In genomic region chr16:45743591-45744144, GRCm38 (mm10) we compare ENCODE assay signal across 8 mouse cellular contexts. TPM values are rescaled to one million over a fixed set of nuclear protein-coding genes. Genes with fewer than 3 reads are reported as not detected.
A peak's percentile ranks its signal among the peaks of the same experiment; 100 is the strongest.
DNase-seq lines count a peak whose midpoint lies in the region; ATAC-seq and TF ChIP-seq lines count a peak whose summit lies in the region.

No protein-coding gene starts in this region.

- peak overlapping the region; percentile 67 for H3K4me2 ChIP-seq in embryonic facial prominence, embryonic 15.5 days (replicated peaks)
- H3K4me2 ChIP-seq in limb, embryonic 15.5 days = peak overlapping the region; percentile 63; the same call in 1 of the 2 replicates

- no peak overlapping the region for H3K4me3 ChIP-seq in heart, adult 2 months
- peak overlapping the region; percentile 86; the same call in 1 of the 2 replicates for H3K4me3 ChIP-seq in embryonic facial prominence, embryonic 15.5 days (replicated peaks)
- peak overlapping the region; percentile 80; the same call in 1 of the 2 replicates for H3K4me3 ChIP-seq in limb, embryonic 15.5 days

- ATAC-seq in embryonic facial prominence, embryonic 15.5 days (ENCODE audit: insufficient number of reproducible peaks, low FRiP score, low TSS enrichment, low read depth) = no peak
- ATAC-seq in limb, embryonic 15.5 days (ENCODE audit: insufficient number of reproducible peaks, low FRiP score, low TSS enrichment, low read depth) = no peak

- no peaks in the 10 kb centered on the region; the same call in 1 of the 2 replicates for H3K4me1 ChIP-seq in heart, adult 2 months (ENCODE audit: control insufficient read depth, insufficient read depth, low read length)
- peaks cover 14% of the 10 kb centered on the region for H3K4me1 ChIP-seq in embryonic facial prominence, embryonic 15.5 days
- H3K4me1 ChIP-seq in limb, embryonic 15.5 days = peaks cover 13% of the 10 kb centered on the region; the same call in 1 of the 2 replicates

- no peak overlapping the region for H3K27ac ChIP-seq in heart, adult 2 months
- no peak overlapping the region for H3K27ac ChIP-seq in embryonic facial prominence, embryonic 15.5 days (replicated peaks)
- peak overlapping the region; percentile 74 for H3K27ac ChIP-seq in limb, embryonic 15.5 days

- H3K27me3 ChIP-seq in heart, adult 2 months (ENCODE audit: control insufficient read depth, insufficient read depth, low read length) = no peaks in the 10 kb centered on the region
- no peaks in the 10 kb centered on the region for H3K27me3 ChIP-seq in embryonic facial prominence, embryonic 15.5 days
- H3K27me3 ChIP-seq in limb, embryonic 15.5 days = no peaks in the 10 kb centered on the region

- H3K79me2 ChIP-seq in heart, adult 2 months (replicated peaks; ENCODE audit: control insufficient read depth, insufficient read depth, low read length) = no peaks in the 10 kb centered on the region

- H3K9ac ChIP-seq in heart, adult 2 months (ENCODE audit: low read depth, low read length) = no peak overlapping the region
- no peak overlapping the region for H3K9ac ChIP-seq in embryonic facial prominence, embryonic 15.5 days
- no peak overlapping the region for H3K9ac ChIP-seq in limb, embryonic 15.5 days

- no peaks in the 10 kb centered on the region; the same call in 1 of the 2 replicates for H3K36me3 ChIP-seq in heart, adult 2 months (ENCODE audit: control insufficient read depth, insufficient read depth, low read length)
- H3K36me3 ChIP-seq in embryonic facial prominence, embryonic 15.5 days = peaks cover 13% of the 10 kb centered on the region; the same call in 1 of the 2 replicates
- peaks cover 21% of the 10 kb centered on the region for H3K36me3 ChIP-seq in limb, embryonic 15.5 days

- intact Hi-C loops in heart, adult 2 months (cut with DNase I) = loop anchor here (5.0 kb wide), 2 partner anchors 224 to 279 kb away; no protein-coding TSS in a partner anchor
- intact Hi-C loops in heart, postnatal 36 days (cut with DNase I) = loop anchor here (5.0 kb wide), 1 partner anchor 54 kb away; no protein-coding TSS in a partner anchor
- intact Hi-C loops in left cerebral cortex, postnatal 36 days (cut with DNase I) = no loop called here

- peak; percentile 15; the same call in 1 of the 2 replicates for TF ChIP-seq CTCF in heart, adult 2 months (IDR thresholded peaks at IDR 0.05)

- TF ChIP-seq EP300 in heart, adult 2 months (IDR thresholded peaks at IDR 0.05; ENCODE audit: insufficient read depth, low read depth, low read length) = no peak

- no peak for DNase-seq in heart, adult 2 months
- no peak for DNase-seq in heart, postnatal 36 days
- DNase-seq in 416B (ENCODE audit: low read depth) = peak; percentile 24
- DNase-seq in frontal cortex, postnatal 14 days (ENCODE audit: low spot score in 2 of 2) = no peak
- DNase-seq in left cerebral cortex, postnatal 36 days (ENCODE audit: low spot score in 2 of 2) = no peak
- DNase-seq in gastrocnemius, postnatal 25 days = no peak

- WGBS in heart, adult 2 months = 65% methylated on average over 4 of the region's 4 CpGs
- 62% methylated on average over 4 of the region's 4 CpGs for WGBS in embryonic facial prominence, embryonic 15.5 days
- 61% methylated on average over 4 of the region's 4 CpGs for WGBS in limb, embryonic 15.5 days

- H3K9me3 ChIP-seq in embryonic facial prominence, embryonic 15.5 days (replicated peaks) = no peaks in the 10 kb centered on the region
- H3K9me3 ChIP-seq in limb, embryonic 15.5 days = no peaks in the 10 kb centered on the region

- no peak for TF ChIP-seq POLR2A in heart, adult 2 months (IDR thresholded peaks at IDR 0.05; ENCODE audit: insufficient read depth, low read depth, low read length)

RNA-seq across cellular contexts. Expression of gene Abhd10, which starts 0.9 kb away (rescaled TPM):
- total RNA-seq in heart, adult 2 months (2021) = 10 to 100 TPM; 15.8 to 17.1 TPM
- 11.5 and 15.8 TPM in 2 replicates for polyA plus RNA-seq in heart, adult 2 months (2012; rRNA removed)
- total RNA-seq in heart, postnatal 36 days (2021) = 10 to 100 TPM; 15.2 to 17.9 TPM
- 32.4 and 33.2 TPM in 2 replicates for polyA plus RNA-seq in embryonic facial prominence, embryonic 15.5 days (2015; fragmentation: Nextera tagmentation; extraction: Ambion mirVana)
- 29.1 and 30.3 TPM in 2 replicates for polyA plus RNA-seq in limb, embryonic 15.5 days (2015; fragmentation: Nextera tagmentation; extraction: Ambion mirVana)
- total RNA-seq in left cerebral cortex, postnatal 36 days (2021) = 10 to 100 TPM; 19.5 to 27.1 TPM
- total RNA-seq in gastrocnemius, postnatal 25 days (2021) = 10 to 100 TPM; 10.5 to 13.5 TPM

RNA-seq across cellular contexts. Expression of gene Tagln3, which starts 19.3 kb away (rescaled TPM):
- 1 to 10 TPM in 1 of 2 experiments, under 1 TPM in 1; 0.57 to 1.4 TPM for total RNA-seq in heart, adult 2 months (2021)
- 1.4 and 1.6 TPM in 2 replicates for polyA plus RNA-seq in heart, adult 2 months (2012; rRNA removed)
- total RNA-seq in heart, postnatal 36 days (2021) = under 1 TPM; 0.43 to 0.64 TPM
- polyA plus RNA-seq in embryonic facial prominence, embryonic 15.5 days (2015; fragmentation: Nextera tagmentation; extraction: Ambion mirVana) = 8.9 and 10.3 TPM in 2 replicates
- 5.6 and 6.6 TPM in 2 replicates for polyA plus RNA-seq in limb, embryonic 15.5 days (2015; fragmentation: Nextera tagmentation; extraction: Ambion mirVana)
- total RNA-seq in left cerebral cortex, postnatal 36 days (2021) = 100 to 1,000 TPM; 301 to 357 TPM
- total RNA-seq in gastrocnemius, postnatal 25 days (2021) = under 1 TPM; 0.28 to 0.56 TPM

RNA-seq across cellular contexts. Expression of gene Tmprss7, which starts 50.2 kb away (rescaled TPM):
- total RNA-seq in heart, adult 2 months (2021) = not detected
- polyA plus RNA-seq in heart, adult 2 months (2012; rRNA removed) = 0.06 TPM in 1 of 2 replicates, not detected in the other
- total RNA-seq in heart, postnatal 36 days (2021) = not detected
- polyA plus RNA-seq in embryonic facial prominence, embryonic 15.5 days (2015; fragmentation: Nextera tagmentation; extraction: Ambion mirVana) = 0.20 and 0.22 TPM in 2 replicates
- 0.37 TPM in 1 of 2 replicates, not detected in the other for polyA plus RNA-seq in limb, embryonic 15.5 days (2015; fragmentation: Nextera tagmentation; extraction: Ambion mirVana)
- total RNA-seq in left cerebral cortex, postnatal 36 days (2021) = 1 to 10 TPM; 2.9 to 3.7 TPM
- total RNA-seq in gastrocnemius, postnatal 25 days (2021) = not detected

Comparison
In these comparisons a context has a peak if more than half of its experiments do, and no peak if none do; other contexts are left out.
1. RNA of gene Tagln3, which starts 19.3 kb away (total RNA-seq): 301 to 357 TPM in left cerebral cortex, postnatal 36 days; 0.57 to 1.4 TPM in heart, adult 2 months, 0.43 to 0.64 TPM in heart, postnatal 36 days and 0.28 to 0.56 TPM in gastrocnemius, postnatal 25 days; every median in the first group is over 100 times any median in the second.